Mouse (Mus musculus): ENCODE measurements around the gene Ddi2. TPM values are rescaled to one million over a fixed set of nuclear protein-coding genes. Genes with fewer than 3 reads are reported as not detected.

Ddi2 gene
- total RNA-seq, 2 experiments from 2014 or later: 47.6 to 52.4 TPM

DNA sequence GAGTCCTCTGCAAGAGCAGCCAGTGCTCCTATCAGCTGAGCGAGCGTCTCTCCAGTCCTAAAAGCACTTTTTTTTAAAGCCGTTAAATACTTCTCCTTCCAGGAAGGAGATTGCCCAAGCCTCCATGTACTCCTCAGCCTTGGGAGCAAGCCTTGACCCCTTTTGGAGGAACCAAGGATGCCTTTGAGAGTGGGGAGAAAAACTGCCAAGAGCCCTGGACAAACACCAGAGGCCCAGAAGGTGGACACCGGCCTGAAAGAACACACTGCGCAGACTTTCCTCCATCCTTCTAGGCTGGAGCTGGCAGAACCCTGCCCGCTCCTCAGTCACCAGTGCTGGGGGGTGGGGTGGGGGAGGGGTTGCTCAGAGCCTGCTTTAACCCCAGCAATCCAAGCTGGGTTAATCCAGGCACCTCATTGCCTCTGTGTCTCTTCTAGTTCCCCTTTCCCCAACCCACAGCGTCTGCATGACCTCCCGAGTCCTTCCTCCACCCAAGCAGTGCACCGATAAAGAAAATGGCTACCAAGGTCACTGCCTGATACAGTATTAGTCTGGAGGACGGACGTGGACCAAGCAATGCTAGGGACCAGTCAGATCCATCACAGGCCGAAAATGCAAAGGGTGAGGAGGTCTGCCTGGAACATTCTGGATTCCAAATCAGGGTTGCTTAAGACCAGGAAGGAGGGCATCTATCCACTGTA, 67.2 kb downstream of the Ddi2 start:
- peak in 1 of 2 experiments; percentile 60 for DNase-seq (ENCODE audit: low spot score in 2 of 2)

DNA sequence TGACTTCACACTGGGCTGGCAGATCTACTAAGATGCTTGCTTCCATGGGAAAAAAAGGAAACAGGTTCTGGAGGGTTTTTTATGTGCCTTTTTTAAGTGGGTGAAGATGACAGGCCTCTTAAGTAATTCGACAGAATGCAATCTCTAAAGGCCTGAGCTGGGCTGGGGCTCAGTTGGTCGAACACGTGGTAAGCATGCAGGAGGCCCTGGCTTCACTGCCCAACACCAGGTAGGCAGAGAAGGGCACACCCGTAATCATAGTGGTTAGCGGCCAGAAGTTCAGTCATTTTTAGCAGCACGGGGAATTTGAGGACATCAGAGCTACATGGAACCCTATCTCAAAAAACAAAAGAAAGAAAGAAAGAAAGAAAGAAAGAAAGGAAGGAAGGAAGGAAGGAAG, 68.7 kb downstream of the Ddi2 start:
- no peak for DNase-seq (ENCODE audit: low spot score in 2 of 2)

DNA sequence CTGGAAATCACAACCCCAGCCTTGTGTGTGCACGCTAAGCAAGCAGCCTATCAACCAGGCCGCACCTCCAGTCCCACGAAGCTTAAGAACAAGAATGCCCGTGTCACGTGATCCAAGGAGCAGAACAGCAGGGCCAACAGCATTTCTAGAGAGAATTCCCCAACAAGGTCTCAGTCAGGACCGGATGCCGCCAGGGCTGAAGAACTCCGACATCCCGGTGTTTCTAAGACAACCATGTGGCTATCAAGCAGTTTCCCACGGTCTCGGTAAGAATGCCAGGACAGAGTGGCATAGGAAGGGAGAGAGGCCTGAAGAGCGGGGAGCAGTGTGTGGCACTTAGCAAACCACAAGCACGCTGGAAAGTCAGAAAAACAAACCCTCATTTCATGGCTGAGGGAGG, 69.4 kb downstream of the Ddi2 start:
- DNase-seq (ENCODE audit: low spot score in 2 of 2): no peak

DNA sequence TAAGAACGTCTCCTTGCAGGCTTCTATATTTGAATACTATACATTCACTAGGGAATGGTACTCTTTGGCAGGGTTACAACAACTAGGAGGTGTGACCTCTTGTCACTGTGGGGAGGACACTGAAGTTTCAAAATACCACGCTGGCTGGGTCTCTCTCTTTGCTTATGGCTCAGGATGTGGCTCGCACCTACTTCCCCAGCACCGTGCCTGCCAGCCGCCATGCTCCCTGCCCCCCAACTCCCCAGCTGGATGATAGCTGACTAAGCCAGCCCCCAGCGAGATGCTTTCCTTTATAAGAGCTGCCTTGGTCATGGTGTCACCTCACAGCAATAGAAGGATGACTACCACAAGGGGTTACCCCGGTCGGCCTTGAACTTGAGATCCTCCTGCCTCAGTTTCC, 70.2 kb downstream of the Ddi2 start:
- DNase-seq (ENCODE audit: low spot score in 2 of 2): no peak

DNA sequence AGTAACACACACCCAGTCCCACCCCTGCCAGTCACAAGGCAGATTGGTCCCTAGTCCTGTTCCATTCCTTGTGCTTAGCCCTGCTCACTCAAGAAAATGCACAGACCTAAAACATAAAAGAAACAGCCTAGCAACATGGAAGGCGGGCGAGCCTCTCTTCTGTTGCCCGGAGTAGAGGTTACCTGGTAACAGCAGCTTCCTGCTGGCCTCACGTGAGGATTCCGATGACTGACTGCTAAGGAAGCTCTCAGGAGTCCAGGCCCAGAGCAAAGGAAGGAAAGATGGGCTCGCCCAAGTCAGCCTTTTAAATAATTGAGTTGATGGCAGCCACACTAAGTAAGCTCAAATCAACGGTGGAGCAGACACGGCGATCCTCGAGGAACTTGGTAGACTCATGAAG, 71.3 kb downstream of the Ddi2 start:
- no peak for DNase-seq (ENCODE audit: low spot score in 2 of 2)

DNA sequence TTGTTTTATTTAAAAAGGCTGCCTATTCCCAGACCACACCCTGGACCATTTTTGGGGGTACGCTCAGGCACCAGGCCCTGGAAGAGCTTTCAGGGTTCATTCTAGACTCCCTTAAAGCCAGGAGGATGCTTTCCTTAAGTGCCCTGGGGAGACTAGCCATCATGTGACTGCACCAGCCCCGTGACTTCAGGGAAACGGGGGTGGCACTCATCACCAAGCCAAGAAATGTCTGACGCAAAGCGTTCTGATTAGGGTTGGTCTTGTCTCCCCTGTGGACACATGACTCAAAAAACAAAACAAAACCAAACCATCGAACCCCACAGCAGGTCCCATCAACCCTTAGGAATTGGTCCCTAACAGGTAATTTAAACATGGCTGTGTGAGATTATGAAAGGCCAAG, 71.9 kb downstream of the Ddi2 start:
- DNase-seq (ENCODE audit: low spot score in 2 of 2): no peak

DNA sequence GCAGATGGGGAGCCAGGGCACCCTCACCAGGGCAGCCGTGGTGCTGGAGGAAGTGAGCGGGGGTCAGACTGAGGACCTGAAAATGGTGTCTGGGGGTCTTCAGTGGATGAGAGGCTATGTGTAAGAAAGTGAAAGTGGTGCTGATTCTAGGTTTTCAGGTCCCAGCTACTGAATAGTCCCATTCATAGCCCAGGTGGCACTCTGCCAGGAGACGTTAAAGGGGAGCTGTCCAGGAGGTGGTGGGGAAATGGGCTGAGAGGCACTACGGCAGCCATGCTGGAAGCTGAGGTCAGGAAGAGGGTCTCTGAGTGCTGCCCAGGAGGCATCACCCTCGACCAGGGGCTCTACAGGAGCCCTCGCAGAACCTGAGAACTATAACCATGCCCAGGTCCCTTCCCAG, 74.0 kb downstream of the Ddi2 start:
- DNase-seq (ENCODE audit: low spot score in 2 of 2): no peak

DNA sequence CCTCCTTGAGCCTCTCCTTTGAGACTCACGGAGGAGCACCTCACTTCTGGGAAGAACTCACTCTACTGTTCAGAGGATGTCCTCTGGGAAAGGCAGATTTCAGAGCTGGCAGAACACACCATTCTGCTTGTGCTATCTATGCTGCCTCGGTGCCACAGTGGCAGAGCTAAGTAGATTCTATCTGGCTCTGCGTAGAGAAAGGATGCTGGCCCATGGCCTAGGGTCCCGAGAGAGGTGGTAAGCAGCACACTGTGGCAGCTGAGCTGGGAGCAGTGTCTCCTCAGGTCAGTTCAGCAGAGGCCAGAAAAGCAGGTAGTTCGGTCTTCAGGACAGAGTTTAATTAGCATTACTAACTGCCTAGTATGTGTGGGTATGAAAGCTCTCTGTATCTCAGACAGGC, 75.0 kb downstream of the Ddi2 start:
- DNase-seq (ENCODE audit: low spot score in 2 of 2): no peak

DNA sequence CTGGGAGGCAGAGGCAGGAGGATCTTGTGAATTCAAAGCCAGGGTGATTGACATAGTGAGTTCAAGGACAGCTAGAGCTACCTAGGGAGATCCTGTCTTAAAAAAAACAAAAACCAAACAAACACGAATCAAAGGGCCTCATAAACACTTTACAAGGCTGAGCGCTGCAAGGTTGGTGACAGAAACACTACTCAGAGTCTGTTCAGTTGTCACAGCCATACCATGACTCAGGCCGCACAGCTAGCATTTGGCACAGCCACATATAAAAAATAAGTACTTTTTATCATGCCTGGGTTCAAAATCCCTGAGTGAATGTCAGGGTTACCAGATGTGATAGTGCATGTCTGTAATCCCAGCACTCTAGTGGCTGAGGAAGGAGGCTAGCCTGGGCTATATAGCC, 76.0 kb downstream of the Ddi2 start:
- no peak for DNase-seq (ENCODE audit: low spot score in 2 of 2)

DNA sequence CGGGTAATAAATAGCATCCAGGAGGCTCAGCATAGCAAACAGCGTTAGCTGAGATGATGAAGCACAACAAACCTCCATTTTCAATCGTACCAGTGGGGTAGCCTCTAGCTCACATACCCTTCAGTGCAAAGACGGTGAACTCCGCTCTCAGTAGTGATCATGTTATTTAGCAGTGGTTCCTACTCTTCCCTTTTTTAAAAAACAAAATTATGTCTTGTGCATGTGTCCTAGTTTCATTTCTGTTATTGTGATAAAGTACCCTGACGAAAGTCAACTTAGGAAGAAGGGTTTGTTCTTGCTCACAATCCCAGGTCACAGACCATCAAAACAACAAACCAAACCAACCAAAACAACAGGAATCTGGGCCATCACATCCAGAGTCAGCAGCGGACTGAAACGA, 77.2 kb downstream of the Ddi2 start:
- no peak for DNase-seq (ENCODE audit: low spot score in 2 of 2)

DNA sequence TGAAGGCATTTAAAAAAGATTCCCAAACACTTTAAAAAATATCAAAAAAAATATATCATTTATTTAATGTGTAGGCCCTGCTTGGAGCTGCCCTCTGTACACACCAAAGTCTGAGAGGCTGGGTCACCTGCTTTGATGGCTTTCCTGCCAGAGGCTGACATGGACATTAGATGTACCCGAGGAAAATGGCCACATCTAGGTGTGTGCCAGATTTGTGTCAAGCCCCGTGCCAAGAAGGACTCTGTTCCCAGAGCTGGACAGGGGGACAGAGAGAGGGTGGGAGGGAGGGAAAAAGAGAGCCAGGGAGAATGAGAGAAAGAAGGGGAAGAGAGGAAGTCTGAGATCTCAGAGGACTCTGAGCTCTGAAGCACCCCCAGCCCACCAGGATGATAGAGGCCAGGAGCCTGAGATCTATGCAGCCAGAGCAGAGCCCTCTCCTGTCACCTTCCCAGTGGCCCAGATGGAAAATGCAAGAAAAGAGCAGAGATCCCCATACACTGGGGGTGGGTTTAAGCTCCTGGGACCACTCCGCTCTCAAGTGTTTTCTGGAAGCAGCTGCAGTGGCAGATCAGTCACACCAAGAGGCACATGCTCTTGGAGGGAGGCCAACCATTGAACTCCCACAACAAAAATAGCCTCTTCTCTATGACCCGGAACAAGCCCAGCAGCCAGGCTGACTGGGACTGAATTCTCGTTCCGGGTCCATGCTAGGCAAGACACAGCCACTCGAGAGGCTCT, 79.9 kb downstream of the Ddi2 start:
- peak; percentile 40 to 67 for DNase-seq (ENCODE audit: low spot score in 2 of 2)

DNA sequence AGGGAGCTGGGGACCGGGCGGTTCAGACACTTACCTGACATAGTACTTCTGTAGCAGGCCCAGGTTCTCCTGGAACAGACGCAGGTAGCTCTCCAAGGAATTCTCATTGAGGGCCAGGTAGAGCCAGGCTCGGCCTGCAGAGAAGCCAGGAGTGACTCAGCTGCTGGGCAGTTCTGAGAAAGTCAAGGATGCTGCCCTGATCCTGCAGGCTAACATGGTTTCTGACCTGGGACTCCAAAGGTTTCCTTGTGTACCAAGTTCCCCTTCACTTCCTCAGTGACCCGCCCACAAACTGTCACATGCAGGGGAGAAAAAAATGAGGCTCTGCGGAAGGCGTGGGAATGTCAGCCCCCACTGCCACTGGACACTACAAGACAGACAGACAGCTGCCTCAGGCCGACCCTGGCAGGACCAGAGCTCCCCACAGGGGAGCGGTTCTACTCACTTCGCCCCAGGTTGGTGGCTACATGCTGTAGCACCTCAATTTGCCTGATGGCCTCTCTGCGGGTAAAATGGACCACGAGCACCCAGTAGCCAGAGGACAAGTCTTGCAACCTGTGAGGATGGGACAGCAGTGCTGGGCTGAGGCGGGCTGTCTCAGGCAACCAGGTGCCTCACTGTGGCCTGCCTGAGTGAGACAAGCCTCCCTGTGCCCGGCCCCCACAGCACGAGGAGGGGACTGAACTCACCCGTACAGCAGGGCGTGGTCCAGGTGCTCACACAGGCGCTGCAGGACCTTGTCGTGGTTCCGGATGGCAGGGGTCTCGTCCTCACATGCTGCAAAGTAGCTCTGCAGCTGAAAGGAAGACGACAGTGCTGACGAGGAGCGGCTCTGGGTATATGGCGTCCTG, 81.0 kb downstream of the Ddi2 start:
- no peak for DNase-seq (ENCODE audit: low spot score in 2 of 2)

DNA sequence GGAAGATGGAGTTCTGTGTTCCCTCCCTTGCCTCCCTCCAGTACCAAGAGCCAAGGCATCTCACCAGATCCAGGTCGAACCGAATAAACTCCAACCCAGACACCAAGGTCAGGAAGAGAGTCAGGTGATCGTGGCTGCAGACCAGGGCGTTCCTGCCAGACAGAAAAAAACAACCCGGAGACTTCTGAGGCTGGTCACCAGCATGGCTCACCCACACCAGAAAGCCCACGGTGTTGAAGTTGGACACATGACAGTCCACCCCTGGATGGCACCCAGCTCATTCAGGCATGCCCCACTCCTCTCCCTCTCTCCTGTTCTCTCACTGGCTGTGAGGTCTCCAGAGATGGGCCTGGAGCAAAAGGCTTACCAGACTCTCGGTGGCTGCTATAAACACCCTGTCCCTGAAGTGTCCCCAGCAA, 81.9 kb downstream of the Ddi2 start:
- DNase-seq (ENCODE audit: low spot score in 2 of 2): no peak

DNA sequence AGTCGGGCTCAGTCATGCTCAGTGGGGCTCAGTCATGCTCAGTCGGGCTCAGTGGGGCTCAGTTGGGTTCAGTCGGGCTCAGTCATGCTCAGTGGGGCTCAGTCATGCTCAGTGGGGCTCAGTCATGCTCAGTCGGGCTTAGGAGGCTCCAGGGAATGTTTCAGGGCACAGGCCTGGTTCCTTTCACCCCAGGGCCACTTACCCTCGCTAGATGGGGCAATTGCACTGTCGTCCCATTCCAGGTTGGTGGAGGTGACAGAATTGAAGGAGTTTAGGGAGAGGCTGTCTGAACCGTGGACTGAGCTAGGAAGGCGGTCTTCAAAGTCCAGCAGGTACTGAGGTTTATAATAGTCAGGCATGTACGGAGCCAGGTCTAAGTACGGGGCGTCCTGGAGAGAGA, 83.7 kb downstream of the Ddi2 start:
- DNase-seq (ENCODE audit: low spot score in 2 of 2): no peak

DNA sequence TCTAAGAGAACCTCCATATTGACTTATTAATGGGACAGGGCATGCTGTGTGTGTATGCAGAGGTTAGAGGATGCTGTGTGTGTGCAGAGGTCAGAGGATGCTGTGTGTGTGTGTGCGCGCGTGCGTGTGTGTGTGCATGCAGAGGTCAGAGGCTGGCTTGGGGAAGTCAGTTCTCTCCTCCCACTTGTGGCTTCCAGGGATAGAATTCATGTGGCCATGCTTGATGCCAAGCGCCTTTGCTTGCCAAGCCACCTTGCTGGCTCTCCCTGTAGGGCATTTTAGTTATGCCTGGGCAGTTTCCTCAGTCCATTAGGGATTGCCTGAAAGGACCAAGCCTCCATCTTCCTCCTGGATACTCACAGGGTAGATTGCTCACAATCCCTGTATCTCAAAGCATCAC, 86.5 kb downstream of the Ddi2 start:
- DNase-seq (ENCODE audit: low spot score in 2 of 2): no peak

DNA sequence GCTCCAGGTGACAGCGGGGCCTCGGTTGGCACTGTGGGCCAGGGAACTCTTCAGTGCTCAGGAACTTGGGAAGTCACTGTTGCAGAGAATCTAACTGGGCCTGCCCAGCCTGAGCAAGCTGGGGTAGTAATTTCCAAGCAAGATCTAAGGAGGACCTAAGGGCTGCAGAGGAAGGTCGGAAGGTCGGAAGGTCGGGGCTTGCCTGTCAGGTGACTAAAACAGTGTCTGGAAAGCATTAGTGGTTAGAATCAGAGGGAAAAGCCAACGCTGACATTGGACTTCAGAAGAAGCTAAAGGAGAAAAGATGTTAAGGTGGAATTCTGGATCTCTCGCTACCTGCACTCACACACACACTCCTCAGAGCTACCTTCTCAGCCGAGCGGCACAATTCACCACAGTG, 87.2 kb downstream of the Ddi2 start:
- no peak for DNase-seq (ENCODE audit: low spot score in 2 of 2)

DNA sequence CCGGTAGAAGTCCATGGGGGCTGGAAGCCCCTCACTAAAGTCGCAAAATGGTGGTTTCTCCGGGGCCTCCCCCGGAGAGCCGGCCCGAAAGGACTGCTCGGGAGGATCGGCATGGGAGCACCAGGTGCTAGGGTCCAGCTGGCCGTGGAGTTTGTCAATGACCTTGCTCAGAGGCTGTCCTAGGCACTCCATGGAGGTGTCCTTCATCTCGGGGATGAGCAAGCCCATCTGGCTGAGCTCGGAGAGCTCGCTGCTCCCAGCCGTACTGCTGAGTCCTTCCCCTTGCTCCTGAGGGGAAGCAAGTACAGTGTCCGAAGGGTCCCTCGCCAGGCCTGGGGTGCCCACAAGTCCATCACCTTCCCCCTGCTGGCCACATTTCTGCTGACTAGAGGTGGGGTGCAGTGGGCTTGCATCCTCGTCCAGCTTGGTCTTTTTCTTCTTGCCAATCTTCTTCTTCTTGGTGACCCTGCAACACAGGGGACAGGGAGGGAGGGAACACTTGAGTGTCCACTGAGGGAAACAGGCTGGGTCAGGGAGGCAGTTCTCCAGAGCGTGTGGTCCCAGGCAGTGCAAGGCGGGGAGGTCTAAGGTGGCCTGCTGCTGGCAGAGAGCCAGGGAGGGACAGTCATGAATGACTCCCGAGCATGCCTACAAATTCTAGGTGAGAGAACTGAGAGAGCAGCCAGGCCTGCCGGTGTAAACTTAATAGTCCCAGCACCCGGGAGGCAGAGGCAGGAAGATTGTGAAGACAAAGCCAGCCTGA, 90.9 kb downstream of the Ddi2 start:
- no peak for DNase-seq (ENCODE audit: low spot score in 2 of 2)

DNA sequence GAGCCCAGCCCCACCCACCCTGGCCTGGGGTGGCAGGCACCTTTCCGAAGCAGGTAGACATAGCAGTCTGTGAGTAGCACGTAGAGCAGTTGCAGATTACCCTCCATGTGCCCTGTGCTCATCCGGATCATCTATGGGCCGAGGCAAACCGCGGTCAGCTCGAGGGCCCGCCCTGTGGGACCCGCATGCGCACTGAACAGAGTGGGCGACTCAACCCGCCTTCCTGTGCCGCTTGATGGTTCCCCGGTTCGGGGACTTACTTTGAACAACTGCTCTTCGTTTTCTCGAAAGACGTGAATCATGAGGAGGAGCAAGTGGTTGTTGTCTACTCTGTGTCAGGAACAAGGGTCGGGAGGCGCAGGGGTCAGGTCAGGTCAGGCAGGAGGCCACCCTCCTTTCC, 92.0 kb downstream of the Ddi2 start:
- DNase-seq (ENCODE audit: low spot score in 2 of 2): no peak

DNA sequence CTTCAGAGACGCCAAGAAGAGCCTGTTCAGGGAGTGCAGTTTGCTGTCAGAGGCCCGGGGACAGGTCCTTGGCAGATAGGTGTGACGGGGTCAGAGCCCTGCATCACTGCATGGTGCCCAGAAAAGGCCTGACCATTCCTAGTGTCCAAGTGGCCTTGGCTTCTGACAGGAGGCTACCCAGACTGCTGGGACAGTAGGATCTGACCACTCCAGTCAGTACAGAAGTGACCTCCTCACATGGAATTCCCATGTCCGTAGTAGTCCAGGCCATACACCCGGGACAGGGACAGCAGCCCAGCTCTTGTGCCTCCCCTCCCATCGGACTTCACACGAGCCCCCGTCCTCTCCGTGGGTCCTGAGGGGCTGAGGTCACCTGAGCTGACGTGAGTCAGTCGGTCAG, 93.2 kb downstream of the Ddi2 start:
- DNase-seq (ENCODE audit: low spot score in 2 of 2): no peak

DNA sequence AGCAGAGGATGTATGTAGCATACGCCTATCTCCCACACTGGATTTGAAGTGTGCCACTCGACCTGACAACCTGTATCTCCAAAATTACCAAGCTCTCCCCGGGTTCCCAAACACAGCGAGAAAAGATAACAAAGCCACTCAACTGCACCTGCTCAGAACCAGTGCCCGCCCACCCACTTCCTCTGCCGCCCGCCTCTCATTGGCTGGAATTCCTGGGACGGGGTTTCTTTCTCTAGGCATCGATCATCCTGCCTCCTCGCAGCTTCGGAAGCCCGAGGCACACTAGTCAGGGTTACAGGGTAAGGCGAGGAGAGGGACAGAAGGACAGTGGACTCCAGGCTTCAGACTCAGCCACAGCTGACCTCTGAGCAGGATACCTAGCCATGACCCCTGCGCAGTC, 94.6 kb downstream of the Ddi2 start:
- DNase-seq (ENCODE audit: low spot score in 2 of 2): no peak

Measured in layer of hippocampus, adult 18-20 months (tissue).